Mouse (Mus musculus) effector memory CD4-positive, alpha-beta T cell, adult 7 months (primary cell): Measurements from ENCODE around the gene Lonrf2. TPM values are rescaled to one million over a fixed set of nuclear protein-coding genes. Genes with fewer than 3 reads are reported as not detected.

Source experiments
- polyA plus RNA-seq: library from polyadenylated mRNA; unstranded; fragments of 100-300 nt; shearing (Covaris generic); gene quantifications from one replicate; pipeline ENCODE4 v1.2.1, GENCODE M21; 2017

Gene Lonrf2
- polyA plus RNA-seq: 0.12 TPM

DNA sequence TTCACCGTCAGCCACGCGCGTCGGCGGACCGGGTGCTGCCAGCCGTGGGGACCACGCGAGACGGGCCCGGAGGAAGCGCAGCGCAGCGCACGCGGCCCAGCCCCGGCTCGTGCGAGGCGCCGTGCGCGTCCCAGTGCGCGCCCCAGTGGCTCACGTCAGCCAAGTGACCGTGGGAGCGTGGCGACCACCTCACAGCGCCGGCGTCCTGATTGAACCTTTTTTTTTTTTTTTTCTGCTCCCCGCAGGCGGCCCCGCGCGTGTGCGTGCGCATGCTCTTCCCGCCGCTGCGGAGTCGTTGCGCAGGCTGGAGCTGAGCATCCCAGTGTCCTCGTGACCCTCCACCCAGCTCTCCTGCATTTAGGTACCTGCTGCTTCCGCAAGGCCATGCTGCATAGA lies at the start of gene Lonrf2:
Gene Lonrf2, minus strand, starts transcription at position 235 of the 396 bp plus-strand sequence.

Other genes with a start within 250 kb of the Lonrf2 start
- 42.5 TPM for gene Aff3, start 171.8 kb downstream of the Lonrf2 start, polyA plus RNA-seq
- gene Chst10, start 61.5 kb upstream of the Lonrf2 start, polyA plus RNA-seq: 16.4 TPM
- not detected for gene Nms, start 102.4 kb upstream of the Lonrf2 start, polyA plus RNA-seq
- 66.5 TPM for gene Pdcl3, start 148.9 kb upstream of the Lonrf2 start, polyA plus RNA-seq